Mouse (Mus musculus): ENCODE data around the gene Fam120a.

Gene Fam120a

DNA sequence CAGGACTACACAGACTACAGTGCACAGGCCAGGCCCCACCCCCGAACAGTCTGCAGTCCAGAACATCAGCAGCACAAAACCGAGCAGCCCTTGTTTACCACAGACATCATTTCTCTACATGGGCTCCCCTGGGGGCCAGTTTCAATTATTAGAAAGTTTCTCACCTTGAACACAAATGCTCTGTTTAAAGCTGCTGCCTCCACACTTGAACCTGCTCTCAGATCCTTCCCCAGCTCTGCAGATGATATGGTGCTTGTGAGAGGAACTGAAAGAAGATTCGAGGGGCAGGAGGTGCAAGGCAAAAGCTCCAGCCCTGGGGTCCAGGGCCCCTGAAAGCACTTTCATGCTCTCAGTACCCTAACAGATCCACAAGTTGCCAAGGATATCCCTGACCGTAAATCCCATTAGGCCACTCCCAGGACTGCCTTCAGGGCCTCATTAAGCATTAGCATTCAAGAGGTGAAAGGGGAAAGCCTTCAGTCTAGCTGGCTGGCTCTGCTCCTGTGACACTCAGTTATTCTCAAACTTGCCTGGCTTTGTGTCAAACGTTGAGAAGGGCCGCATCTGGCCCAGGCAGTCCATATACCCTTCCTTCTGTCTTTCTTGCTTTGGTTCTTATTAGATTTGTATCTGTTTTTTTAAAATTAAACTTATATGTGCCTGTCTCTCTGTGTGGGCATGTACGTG, 110.4 kb downstream of the Fam120a start:
- no peak for DNase-seq (ENCODE audit: low read depth, low spot score)

GRCm38 (mm10) chr13:48853947-48854346, 113.9 kb downstream of the Fam120a start:
- no peak for DNase-seq (ENCODE audit: low read depth, low spot score)

GRCm38 (mm10) chr13:48853475-48853874, 114.3 kb downstream of the Fam120a start:
- no peak for DNase-seq (ENCODE audit: low read depth, low spot score)

DNA sequence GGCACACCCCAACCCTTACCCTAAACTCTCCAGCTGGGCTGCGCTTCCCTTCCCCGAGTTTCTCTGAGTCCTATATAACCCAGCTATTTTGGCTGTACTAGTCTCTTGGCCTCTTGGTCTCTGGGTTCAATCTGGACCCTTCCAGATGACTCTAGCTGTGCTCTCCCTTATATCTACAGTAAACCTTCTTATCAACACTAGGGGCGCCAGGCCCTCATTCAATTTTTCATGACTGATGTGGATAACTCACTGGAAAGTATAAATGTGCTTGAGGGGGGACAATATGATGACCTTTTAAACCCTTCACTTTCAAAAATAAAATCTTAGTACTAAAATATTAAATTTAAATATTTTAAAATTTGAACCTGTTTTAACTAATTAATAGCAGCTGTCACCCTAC, 115.0 kb downstream of the Fam120a start:
- no peak for DNase-seq (ENCODE audit: low read depth, low spot score)

GRCm38 (mm10) chr13:48851719-48852118, 116.1 kb downstream of the Fam120a start:
- DNase-seq (ENCODE audit: low read depth, low spot score): no peak

- DNase-seq (ENCODE audit: low read depth, low spot score): no peak
Measured at GRCm38 (mm10) chr13:48850771-48851170, 117.0 kb downstream of the Fam120a start.

DNA sequence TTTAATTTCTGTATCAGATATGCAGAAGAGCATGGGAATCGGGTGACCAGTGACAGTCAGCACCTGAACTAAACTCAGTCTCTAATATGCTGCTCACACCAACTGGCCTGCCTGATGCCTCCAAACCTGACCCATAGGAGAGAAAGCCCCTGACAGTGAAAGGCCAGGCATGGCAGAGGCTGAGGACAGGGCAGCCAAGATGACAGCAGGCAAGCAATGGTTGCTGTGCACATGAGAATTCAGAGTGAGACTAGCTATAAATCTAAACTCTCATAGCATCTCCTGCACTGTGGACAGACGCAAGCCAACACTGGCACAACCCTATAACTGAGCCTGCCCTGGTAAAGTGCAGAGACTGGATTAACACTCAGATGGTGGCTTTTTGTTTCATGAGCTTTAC, 117.5 kb downstream of the Fam120a start:
- DNase-seq (ENCODE audit: low read depth, low spot score): no peak

DNA sequence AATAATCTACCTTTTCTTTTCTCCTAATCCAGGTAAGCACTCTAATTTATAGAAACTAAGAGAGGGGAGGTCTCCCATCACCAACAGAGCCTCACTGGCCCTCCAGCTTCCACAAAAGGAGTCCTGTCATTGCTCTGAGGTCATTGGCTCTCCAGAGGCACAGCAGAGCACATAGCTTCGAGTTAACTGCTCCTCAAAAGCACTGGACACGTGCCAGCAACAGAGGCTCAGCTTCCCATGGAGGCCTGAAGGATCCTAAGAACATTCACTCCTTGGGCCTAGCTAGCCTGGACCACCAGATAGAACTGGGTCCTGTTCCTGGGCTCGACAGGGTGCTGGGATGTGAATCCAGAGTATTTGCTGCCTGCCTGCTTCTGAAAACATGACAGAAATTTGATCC, 118.7 kb downstream of the Fam120a start:
- no peak for DNase-seq (ENCODE audit: low read depth, low spot score)

DNA sequence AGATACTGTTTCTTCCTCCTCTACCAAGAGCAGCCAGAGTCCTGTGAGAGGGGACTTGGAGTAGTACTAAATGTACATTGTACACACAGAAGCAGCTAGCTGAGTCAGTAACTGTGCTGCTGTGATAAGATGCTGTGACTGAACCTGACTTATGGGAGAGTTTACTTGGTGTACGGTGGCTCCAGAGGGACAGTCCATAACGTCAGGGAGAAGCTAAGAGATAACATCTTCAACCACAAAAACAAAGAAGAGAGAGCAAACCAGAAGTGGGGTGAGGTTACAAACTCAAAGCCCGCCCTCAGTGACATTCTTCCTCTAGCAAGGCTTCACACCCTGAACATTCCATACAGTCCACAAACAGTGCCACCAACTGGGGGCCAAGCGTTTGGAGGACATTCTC, 122.5 kb downstream of the Fam120a start:
- DNase-seq (ENCODE audit: low read depth, low spot score): no peak

GRCm38 (mm10) chr13:48843530-48843929, 124.3 kb downstream of the Fam120a start:
- DNase-seq (ENCODE audit: low read depth, low spot score): no peak

- DNase-seq (ENCODE audit: low read depth, low spot score): peak; percentile 33
Measured at GRCm38 (mm10) chr13:48841905-48842592, 125.8 kb downstream of the Fam120a start.

GRCm38 (mm10) chr13:48838284-48838683, 129.5 kb downstream of the Fam120a start:
- DNase-seq (ENCODE audit: low read depth, low spot score): no peak

GRCm38 (mm10) chr13:48837537-48837936, 130.3 kb downstream of the Fam120a start:
- DNase-seq (ENCODE audit: low read depth, low spot score): no peak

- DNase-seq (ENCODE audit: low read depth, low spot score): no peak
Measured at GRCm38 (mm10) chr13:48830528-48831250, 137.1 kb downstream of the Fam120a start.

GRCm38 (mm10) chr13:48829780-48830179, 138.0 kb downstream of the Fam120a start:
- DNase-seq (ENCODE audit: low read depth, low spot score): no peak
